Mouse (Mus musculus): ENCODE results near the gene Zc3h14.

The Zc3h14 gene

DNA sequence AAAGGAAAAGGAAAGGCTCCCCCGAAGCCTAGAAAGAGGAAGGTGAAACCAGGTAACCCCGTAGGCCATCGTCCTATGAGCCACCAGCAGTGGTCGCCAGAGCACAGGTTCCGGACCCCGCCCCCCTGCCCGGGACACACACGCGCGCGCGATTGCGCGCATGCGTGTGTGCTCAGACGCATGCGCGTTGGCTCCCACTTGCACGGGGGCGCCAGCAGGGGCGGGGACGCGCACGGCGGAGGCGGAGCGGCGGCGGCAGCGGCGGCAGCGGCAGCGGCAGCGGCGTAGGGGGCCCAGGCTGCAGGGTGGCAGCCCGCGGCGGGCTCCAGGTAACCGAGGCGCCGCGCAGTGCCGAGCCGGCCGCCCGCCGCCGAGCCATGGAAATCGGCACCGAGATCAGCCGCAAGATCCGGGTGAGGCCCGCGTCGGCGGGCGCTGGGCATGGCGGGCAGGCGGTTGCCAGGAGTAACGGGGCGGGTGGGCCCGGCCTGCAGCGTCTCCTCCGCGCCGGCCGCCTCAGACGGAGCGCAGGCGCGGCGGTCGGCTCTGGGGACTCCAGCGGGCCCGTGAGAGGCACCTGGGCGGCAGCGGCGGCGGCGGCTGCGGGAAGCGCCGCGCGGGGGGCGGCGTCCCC lies at the start of gene Zc3h14:
TSS of gene Zc3h14 (plus strand) at position 219 of the 634 bp plus-strand sequence.
- DNase-seq (ENCODE audit: low spot score): peak; percentile 78

- no peak for DNase-seq (ENCODE audit: low spot score)
Measured at GRCm38 (mm10) chr12:98697202-98697601, 49.6 kb upstream of the Zc3h14 start.

DNA sequence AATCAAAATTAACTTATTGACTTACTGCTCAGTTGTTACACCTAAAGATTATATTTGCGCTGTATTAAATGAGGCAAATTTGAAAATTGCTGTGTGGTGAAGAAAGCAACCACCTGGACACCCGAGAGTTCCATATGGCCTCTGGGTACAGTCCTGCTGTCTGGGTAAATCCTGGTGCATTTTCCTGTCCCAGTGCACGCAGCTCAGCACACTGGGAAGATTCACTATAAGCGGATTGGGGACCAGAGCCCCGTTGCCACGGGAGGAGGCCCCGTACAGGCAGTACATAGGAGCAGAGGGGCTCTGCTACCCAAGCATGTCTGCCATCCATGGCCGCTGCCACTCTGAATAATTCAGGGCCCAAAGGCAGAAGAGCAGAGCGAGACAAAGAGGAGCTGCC lies 45.2 kb upstream of the Zc3h14 start:
- DNase-seq (ENCODE audit: low spot score): no peak

DNA sequence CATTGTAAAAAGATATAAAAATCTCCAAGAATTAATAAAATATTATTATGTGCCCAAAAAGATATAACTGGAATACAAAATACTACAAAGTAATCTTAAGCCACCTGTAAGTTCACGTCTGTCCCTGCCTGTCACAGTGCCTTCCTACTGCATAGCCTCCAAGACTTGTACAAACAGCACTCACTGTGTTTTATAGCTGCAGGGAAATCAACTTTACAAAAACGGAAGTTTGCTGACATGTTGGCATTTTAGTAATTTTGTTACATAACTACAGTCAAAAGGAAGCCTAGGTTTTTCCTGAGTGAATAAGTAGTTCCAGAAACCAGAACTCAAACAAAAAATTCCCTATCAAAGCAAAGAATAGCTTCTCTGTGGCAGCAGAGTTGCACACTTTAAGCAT lies 43.2 kb upstream of the Zc3h14 start:
- DNase-seq (ENCODE audit: low spot score): no peak

- no peak for DNase-seq (ENCODE audit: low spot score)
Measured at GRCm38 (mm10) chr12:98703961-98704360, 42.8 kb upstream of the Zc3h14 start.

DNA sequence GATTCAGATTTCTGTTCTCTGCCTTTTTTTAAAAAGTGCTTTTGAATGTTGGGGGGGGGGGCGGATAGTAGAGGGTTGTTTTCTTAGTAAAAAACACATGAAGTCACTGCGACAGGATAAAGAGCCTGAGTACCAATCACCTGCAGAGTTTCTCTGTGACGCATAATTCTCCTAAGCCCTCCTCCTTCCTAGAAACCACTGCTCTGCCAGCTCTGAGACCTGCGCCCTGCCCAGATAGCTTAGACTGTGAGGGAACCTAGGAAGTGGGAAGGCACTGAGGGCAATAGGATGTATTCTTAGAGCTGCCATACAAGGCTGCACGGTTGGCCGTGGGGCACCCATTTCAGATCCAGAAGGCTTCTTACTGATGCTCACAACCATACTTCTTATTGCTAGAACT lies 33.9 kb upstream of the Zc3h14 start:
- DNase-seq (ENCODE audit: low spot score): no peak

DNA sequence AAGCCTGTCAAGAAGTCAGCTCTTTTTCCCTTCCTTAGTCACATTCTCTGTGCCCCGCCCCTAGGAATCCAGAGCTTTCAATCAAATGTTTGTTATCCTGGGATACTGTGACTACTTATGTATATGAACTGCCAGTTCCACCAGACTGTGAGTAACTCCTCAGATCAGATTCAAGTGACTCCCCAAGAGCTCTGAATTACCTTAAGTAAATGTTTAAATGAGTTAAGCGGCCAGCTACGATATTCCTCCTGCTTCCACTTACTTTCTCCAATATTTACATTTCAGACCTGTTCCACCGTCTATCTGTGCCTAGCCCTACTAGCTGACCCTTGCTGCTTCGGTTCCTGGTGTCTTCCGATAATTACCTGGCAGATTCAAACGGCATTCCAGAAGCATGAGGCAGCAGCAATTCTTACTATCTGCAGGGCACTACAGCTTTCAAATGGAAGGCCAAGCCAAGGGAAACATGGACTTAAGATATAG lies 33.1 kb upstream of the Zc3h14 start:
- DNase-seq (ENCODE audit: low spot score): no peak

DNA sequence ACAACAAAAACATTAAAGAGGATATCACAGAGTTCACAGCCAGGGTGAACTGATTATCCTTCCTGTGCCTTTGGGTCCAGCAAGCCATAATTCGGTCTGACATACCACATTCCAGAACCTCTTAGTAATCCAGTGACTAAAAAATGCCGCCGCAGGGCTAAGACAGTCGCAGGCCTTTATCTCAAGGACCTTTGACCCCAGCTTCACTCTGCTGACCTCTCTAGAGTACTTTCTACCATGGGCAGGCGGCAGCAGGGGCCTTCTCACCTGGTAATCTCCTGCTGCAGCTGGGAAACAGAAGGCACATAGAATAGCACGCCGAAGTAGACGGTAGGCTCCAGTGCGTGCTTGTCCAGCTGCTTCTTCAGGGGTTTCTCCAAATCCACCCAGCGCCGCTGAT lies 32.0 kb upstream of the Zc3h14 start:
- DNase-seq (ENCODE audit: low spot score): no peak

DNA sequence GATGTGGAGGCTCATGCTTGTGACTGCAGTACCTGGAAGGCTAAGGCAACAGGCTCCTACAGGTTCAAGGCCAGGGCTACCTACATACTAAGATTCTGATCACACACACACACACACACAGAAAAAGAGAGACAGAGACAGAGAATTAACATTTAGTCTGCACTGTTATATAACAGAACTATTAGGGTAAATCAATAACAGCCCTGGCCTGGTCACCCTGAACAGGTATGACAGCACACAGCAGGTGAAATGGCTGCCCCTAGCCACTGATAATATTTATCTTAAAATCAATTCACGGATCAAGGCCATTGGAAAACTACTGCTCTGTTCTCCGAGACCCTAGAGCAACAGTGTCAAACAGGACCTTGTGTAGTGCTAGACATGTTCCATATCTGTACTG lies 30.6 kb upstream of the Zc3h14 start:
- no peak for DNase-seq (ENCODE audit: low spot score)

- DNase-seq (ENCODE audit: low spot score): peak; percentile 50
Measured at GRCm38 (mm10) chr12:98720628-98721027, 26.1 kb upstream of the Zc3h14 start.

DNA sequence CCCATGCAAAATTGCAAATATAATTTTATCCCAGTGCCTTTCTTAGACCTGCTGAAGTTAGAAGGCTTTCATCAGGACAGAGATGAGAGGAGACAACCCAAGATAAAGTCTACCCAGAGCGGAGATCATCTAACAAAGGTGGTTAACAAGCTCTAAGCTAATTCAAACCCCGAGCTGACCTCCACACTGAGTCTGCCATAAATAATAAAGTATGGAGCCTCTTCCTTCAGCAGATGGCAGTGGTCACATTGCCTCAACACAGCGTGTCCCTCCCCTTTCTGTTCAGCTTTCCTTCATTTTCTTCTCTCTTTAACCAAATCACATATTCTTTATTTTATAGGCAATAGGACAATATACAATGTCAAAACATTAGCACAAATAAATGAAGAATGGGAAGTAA lies 25.7 kb upstream of the Zc3h14 start:
- DNase-seq (ENCODE audit: low spot score): no peak

DNA sequence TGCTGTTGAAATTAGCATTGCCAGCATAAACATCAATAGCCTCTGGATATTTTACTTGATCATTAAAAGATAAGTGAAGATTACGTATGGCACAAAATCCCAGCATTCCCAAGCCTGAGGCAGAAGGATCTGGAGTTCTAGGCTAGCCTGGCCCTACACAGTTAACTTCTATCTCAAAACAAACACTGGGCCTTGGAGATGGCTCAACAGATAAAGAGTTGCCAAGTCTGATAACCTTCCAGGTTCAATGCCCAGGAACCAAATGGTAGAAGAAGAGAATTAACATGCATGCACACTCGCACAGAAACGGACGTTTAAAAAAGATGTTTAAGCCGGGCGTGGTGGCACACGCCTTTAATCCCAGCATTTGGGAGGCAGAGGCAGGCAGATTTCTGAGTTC lies 22.5 kb upstream of the Zc3h14 start:
- no peak for DNase-seq (ENCODE audit: low spot score)

DNA sequence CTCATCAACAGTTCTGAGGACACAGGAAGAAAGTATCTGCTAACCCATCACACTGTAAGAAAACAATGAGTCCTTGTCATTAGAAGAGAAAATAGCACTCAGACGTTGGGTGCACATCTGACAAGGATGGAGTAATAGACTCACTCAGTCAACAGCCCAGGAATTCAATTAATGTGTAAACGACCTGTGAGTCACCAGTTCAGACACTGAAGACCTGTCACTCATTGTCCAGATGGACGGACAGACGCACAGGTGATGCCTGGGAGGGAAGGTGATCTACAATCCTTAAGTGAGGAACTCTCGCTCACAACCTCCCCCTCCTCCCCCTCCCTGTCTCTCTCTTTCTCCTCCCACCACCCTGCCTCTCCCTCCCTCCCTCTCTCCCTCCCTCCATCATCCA lies 21.8 kb upstream of the Zc3h14 start:
- no peak for DNase-seq (ENCODE audit: low spot score)

- no peak for DNase-seq (ENCODE audit: low spot score)
Measured at GRCm38 (mm10) chr12:98726078-98726477, 20.7 kb upstream of the Zc3h14 start.

DNA sequence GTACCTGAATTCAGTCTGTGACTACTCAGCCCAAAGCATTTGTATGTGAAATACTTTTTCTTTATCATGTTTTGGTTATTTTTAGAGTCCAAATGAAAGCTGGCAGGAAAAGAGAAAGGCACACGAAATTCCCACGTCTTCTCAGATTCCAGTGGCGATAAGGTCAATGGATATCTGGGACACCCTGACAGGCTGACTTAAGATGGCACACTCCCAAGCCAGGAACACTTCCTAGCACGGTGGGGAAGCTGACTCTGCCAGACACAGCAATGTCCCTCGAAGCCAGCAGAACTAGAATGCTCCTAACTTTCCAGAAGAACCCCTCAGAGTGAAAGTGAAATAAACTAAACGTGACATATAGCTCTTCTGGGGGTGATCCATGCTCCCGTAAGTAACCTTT lies 19.6 kb upstream of the Zc3h14 start:
- DNase-seq (ENCODE audit: low spot score): no peak

- no peak for DNase-seq (ENCODE audit: low spot score)
Measured at GRCm38 (mm10) chr12:98730682-98731081, 16.1 kb upstream of the Zc3h14 start.

DNA sequence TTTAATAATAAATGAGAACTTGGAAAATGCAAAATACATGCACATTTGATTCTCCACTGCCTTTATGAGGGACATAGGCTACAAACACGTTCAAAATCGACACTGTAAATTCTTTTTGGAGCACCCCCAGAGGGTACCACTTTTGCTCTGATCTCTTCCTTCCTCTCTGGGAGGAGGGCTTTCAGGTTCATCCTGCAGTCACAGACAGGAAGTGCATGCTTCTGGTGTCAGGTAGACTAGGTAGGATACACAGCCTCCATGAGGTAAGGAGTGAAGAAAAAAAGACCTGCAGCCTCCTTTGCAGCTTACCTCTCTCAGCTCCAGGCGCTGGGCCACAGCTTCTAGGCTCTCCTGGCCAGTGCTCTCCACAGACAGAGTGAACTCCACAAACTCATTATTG lies 13.6 kb upstream of the Zc3h14 start:
- DNase-seq (ENCODE audit: low spot score): no peak

DNA sequence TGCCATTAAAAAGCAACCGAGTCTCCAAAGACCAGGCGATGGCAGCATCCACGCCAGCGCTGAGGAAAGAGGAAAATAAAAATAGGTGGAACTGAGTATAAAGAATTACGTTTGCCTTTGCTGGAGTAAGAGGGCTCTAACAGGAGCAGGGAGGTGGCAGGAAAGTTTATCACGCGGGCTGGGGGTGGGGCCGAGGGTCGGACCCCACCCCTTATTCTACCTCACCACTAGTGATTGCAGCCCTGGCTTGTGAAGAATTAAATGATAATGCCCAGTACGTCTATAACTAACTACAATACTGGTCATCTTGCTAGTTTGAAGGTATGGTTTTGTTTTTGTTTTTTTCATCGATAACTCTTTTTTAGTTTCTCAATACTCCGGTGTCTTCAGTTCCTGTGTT lies 13.0 kb upstream of the Zc3h14 start:
- DNase-seq (ENCODE audit: low spot score): no peak

- DNase-seq (ENCODE audit: low spot score): peak; percentile 64
Measured at GRCm38 (mm10) chr12:98734246-98734879, 12.4 kb upstream of the Zc3h14 start.

- DNase-seq (ENCODE audit: low spot score): no peak
Measured at GRCm38 (mm10) chr12:98734880-98735801, 11.6 kb upstream of the Zc3h14 start.

DNA sequence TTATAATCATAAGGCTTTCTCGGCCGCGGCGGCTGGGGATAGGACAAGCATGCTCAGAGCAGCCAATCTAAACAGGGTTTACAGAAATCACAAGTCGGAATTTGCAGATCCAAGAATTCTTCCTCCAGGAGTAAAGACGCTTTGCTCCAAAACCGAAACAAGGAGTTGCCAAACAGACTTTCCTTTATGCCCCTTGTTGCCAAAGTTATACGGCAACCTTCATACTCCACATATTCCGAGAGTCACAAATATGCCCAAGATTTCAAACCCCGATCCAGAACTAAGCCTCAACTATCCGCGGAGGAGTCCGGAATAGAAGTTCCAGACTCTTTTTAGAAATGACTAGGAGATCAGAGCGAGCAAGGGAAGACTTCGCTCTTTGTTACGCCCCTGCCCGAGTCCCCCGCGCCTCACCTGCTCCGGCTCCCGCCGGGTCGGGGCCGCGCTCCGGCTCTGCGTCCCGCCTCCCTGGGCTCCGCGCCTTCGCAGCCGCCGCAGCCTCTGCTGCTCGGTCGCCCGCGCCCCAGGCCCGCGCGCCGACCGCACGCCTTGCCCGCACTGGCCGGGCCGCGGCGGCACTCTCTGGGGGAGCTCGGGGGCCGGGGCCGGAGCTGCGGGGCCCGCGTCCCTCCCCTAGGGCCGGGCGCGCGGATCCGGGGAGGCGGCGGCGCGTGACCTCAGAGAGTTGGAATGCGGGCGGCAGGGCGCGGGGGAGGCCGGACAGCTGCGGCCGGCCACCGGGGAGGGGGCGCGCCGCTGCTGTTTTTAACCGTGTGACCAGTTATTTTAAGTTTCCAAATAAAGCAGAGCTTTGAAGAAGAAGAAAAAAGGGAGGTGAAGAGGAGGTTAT lies 9.6 kb upstream of the Zc3h14 start, which contains the start of gene Ptpn21:
TSS of gene Ptpn21 (minus strand) at position 455 of the 850 bp plus-strand sequence.
- no peak for DNase-seq (ENCODE audit: low spot score)

Data from layer of hippocampus, adult 9-10 months (tissue).